Mouse (Mus musculus): ENCODE measurements around the gene Phf24. TPM values are rescaled to one million over a fixed set of nuclear protein-coding genes. Genes with fewer than 3 reads are reported as not detected.

Gene Phf24
- polyA plus RNA-seq, 1 experiment from 2014 or later, result 0.40 TPM

Other genes with a start within 250 kb of the Phf24 start
- gene 4930578G10Rik, start 181.1 kb upstream of the Phf24 start, polyA plus RNA-seq (2015; fragmentation: Nextera tagmentation; extraction: Ambion mirVana), result not detected in 2 replicates
- gene Ccl19, start 160.1 kb upstream of the Phf24 start, polyA plus RNA-seq (2015; fragmentation: Nextera tagmentation; extraction: Ambion mirVana), result not detected in 2 replicates
- gene Ccl21a, start 142.7 kb upstream of the Phf24 start, polyA plus RNA-seq (2015; fragmentation: Nextera tagmentation; extraction: Ambion mirVana), result 0.96 TPM in 1 of 2 replicates, not detected in the other
- 0.12 and 0.15 TPM in 2 replicates for gene Fam205a1, start 62.8 kb upstream of the Phf24 start, polyA plus RNA-seq (2015; fragmentation: Nextera tagmentation; extraction: Ambion mirVana)
- gene Gm12394, start 59.9 kb upstream of the Phf24 start, polyA plus RNA-seq (2015; fragmentation: Nextera tagmentation; extraction: Ambion mirVana), result 0.07 and 0.08 TPM in 2 replicates
- 0.28 and 0.48 TPM in 2 replicates for gene Fam205c, start 42.4 kb upstream of the Phf24 start, polyA plus RNA-seq (2015; fragmentation: Nextera tagmentation; extraction: Ambion mirVana)
- gene Dnajb5, start 33.2 kb downstream of the Phf24 start, polyA plus RNA-seq (2015; fragmentation: Nextera tagmentation; extraction: Ambion mirVana), result 0.75 and 0.76 TPM in 2 replicates
- gene 1700022I11Rik, start 52.9 kb downstream of the Phf24 start, polyA plus RNA-seq (2015; fragmentation: Nextera tagmentation; extraction: Ambion mirVana), result 0.13 and 0.15 TPM in 2 replicates
- 273 and 314 TPM in 2 replicates for gene Vcp, start 83.8 kb downstream of the Phf24 start, polyA plus RNA-seq (2015; fragmentation: Nextera tagmentation; extraction: Ambion mirVana)
- 10.3 and 11.8 TPM in 2 replicates for gene Fancg, start 93.8 kb downstream of the Phf24 start, polyA plus RNA-seq (2015; fragmentation: Nextera tagmentation; extraction: Ambion mirVana)
- 12.6 and 13.9 TPM in 2 replicates for gene Pigo, start 109.2 kb downstream of the Phf24 start, polyA plus RNA-seq (2015; fragmentation: Nextera tagmentation; extraction: Ambion mirVana)
- 270 and 280 TPM in 2 replicates for gene Stoml2, start 115.0 kb downstream of the Phf24 start, polyA plus RNA-seq (2015; fragmentation: Nextera tagmentation; extraction: Ambion mirVana)
- gene Fam214b, start 129.6 kb downstream of the Phf24 start, polyA plus RNA-seq (2015; fragmentation: Nextera tagmentation; extraction: Ambion mirVana), result 28.4 and 30.0 TPM in 2 replicates
- gene Unc13b, start 142.3 kb downstream of the Phf24 start, polyA plus RNA-seq (2015; fragmentation: Nextera tagmentation; extraction: Ambion mirVana), result 0.30 and 0.37 TPM in 2 replicates